In the genomic region with DNA sequence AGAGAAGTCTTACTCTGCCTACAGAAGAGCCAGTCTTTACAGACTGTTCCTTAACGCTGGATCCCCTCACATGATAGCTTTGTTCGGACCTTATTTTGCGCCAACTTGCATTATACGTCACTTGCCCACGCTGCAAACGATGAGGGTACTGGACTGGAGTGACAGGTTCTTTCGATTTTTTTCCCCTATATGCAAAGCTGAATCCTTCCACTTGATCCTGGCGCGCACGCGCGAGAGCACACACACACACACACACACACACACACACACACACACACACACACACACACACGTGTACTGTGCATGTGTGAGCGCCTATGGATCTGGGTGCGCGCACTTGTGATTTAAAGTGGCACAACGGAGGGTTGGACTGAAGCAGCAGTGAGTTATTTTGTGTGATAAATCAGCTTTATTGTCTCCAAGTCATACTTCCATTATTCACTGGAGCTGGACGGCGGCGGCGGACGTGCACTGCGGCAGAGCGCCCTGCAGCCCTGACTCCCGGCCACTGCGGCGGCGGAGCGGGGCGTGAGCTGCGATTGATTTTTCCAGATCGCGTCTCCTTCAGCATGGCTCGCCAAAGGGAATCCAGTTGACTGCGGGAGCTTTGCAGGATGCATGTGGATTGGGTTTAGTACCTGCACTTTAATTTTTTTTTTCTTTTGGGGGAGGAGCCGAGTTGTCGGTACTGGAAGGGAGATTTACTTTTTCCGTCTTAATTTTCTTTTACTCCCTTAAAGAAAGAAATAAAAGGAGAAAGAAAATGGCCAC, we compare ENCODE assay signal across 7 mouse cellular contexts. TPM values are rescaled to one million over a fixed set of nuclear protein-coding genes. Genes with fewer than 3 reads are reported as not detected.
A peak's percentile ranks its signal among the peaks of the same experiment; 100 is the strongest.
DNase-seq lines count a peak whose midpoint lies in the region; ATAC-seq and TF ChIP-seq lines count a peak whose summit lies in the region.

No protein-coding gene starts in this region.

- peak overlapping the region; percentile 79 for H3K27ac ChIP-seq in cortical plate, adult 2 months (ENCODE audit: insufficient read depth, low read length)
- peak overlapping the region; percentile 78 for H3K27ac ChIP-seq in hindbrain, embryonic 15.5 days (replicated peaks)
- peak overlapping the region; percentile 90 for H3K27ac ChIP-seq in left cerebral cortex, adult 2 months
- H3K27ac ChIP-seq in macrophage: no peak overlapping the region

- under 1% methylated on average over 38 of the region's 38 CpGs for WGBS in hindbrain, embryonic 15.5 days
- WGBS in macrophage (ENCODE audit: missing documents): 2% methylated on average over 30 of the region's 38 CpGs

- peaks cover 5% of the 10 kb centered on the region for H3K4me1 ChIP-seq in cortical plate, adult 2 months (ENCODE audit: control insufficient read depth, insufficient read depth, low read length)
- H3K4me1 ChIP-seq in hindbrain, embryonic 15.5 days (replicated peaks): peaks cover 28% of the 10 kb centered on the region

- no peak for TF ChIP-seq CTCF in cortical plate, adult 2 months (IDR thresholded peaks at IDR 0.05; ENCODE audit: extremely low read depth, insufficient read depth, low read length)
- no peak; the same call in none of the 2 replicates for TF ChIP-seq CTCF in left cerebral cortex, adult 2 months (IDR thresholded peaks at IDR 0.05)

- H3K9me3 ChIP-seq in hindbrain, embryonic 15.5 days: no peaks in the 10 kb centered on the region

- peak overlapping the region; percentile 71 for H3K4me2 ChIP-seq in hindbrain, embryonic 15.5 days

- no peaks in the 10 kb centered on the region for H3K36me3 ChIP-seq in hindbrain, embryonic 15.5 days
- no peaks in the 10 kb centered on the region for H3K36me3 ChIP-seq in macrophage (ENCODE audit: inconsistent target)

- peak; percentile 83 for DNase-seq in adrenal gland, postnatal 10 days
- peak; percentile 50 to 59 for DNase-seq in gastrocnemius, adult 8-10 months (ENCODE audit: low spot score in 2 of 2)
- DNase-seq in left cerebral cortex, adult 2 months (ENCODE audit: extremely low spot score in 1 of 2, low spot score in 2 of 2): peak; percentile 61 to 62
- DNase-seq in right cerebral cortex, postnatal 14 days: peak; percentile 67

- TF ChIP-seq POLR2A in cortical plate, adult 2 months (IDR thresholded peaks at IDR 0.05; ENCODE audit: extremely low read depth, insufficient read depth, low read length): peak; percentile 45; the same call in 1 of the 2 replicates

- intact Hi-C loops in left cerebral cortex, adult 2 months (cut with DNase I): loop anchor here (10.0 kb wide), 1 partner anchor 947 kb away; no protein-coding TSS in a partner anchor

- peak overlapping the region; percentile 52 for H3K9ac ChIP-seq in hindbrain, embryonic 15.5 days

- peak overlapping the region; percentile 84 for H3K4me3 ChIP-seq in cortical plate, adult 2 months (ENCODE audit: insufficient read depth, low read length)
- H3K4me3 ChIP-seq in hindbrain, embryonic 15.5 days: peak overlapping the region; percentile 48
- peak overlapping the region; percentile 76 for H3K4me3 ChIP-seq in left cerebral cortex, adult 2 months
- H3K4me3 ChIP-seq in macrophage (ENCODE audit: inconsistent target): peak overlapping the region; percentile 48

- no peaks in the 10 kb centered on the region for H3K79me2 ChIP-seq in macrophage (ENCODE audit: inconsistent target)

- peak; percentile 83 for ATAC-seq in hindbrain, embryonic 15.5 days (ENCODE audit: low FRiP score, low read depth)

- H3K27me3 ChIP-seq in hindbrain, embryonic 15.5 days: peaks cover 39% of the 10 kb centered on the region

RNA-seq across cellular contexts. Expression of a gene that starts 15.1 kb away (rescaled TPM):
- total RNA-seq in adrenal gland, postnatal 10 days (2021): 100 to 1,000 TPM; 212 to 228 TPM
- polyA plus RNA-seq in cortical plate, adult 2 months (2012; rRNA removed): 21.5 and 24.1 TPM in 2 replicates
- total RNA-seq in gastrocnemius, adult 8-10 months (2022): 10 to 100 TPM; 53.6 to 64.5 (median 57.1) TPM
- polyA plus RNA-seq in hindbrain, embryonic 15.5 days (2015; fragmentation: Nextera tagmentation; extraction: Ambion mirVana): 39.5 and 47.1 TPM in 2 replicates
- total RNA-seq in left cerebral cortex, adult 2 months (2021): 10 to 100 TPM; 58.1 to 62.5 TPM
- 10 to 100 TPM in 25 of 26 experiments, 1 to 10 TPM in 1; 4.6 to 39.4 (median 26.8) TPM for total RNA-seq in macrophage (2018; cell fraction: chromatin; rRNA removed)
- total RNA-seq in macrophage (2018; cell fraction: cytosol; rRNA removed): 1 to 10 TPM; 2.9 to 8.9 (median 5.9) TPM
- 10 to 100 TPM in 14 of 26 experiments, 1 to 10 TPM in 12; 1.8 to 31.4 (median 11.7) TPM for total RNA-seq in macrophage (2018; cell fraction: nucleus; rRNA removed)
- polyA plus RNA-seq in macrophage (2018): 1.9 to 2.6 TPM (median 2.4 TPM) in 3 replicates

RNA-seq across cellular contexts. Expression of a gene that starts 20.5 kb away (rescaled TPM):
- under 1 TPM; 0.48 to 0.69 TPM for total RNA-seq in adrenal gland, postnatal 10 days (2021)
- 12.7 and 14.3 TPM in 2 replicates for polyA plus RNA-seq in cortical plate, adult 2 months (2012; rRNA removed)
- total RNA-seq in gastrocnemius, adult 8-10 months (2022): not detected
- 20.2 and 23.1 TPM in 2 replicates for polyA plus RNA-seq in hindbrain, embryonic 15.5 days (2015; fragmentation: Nextera tagmentation; extraction: Ambion mirVana)
- total RNA-seq in left cerebral cortex, adult 2 months (2021): 1 to 10 TPM; 3.7 to 4.9 TPM
- total RNA-seq in macrophage (2018; cell fraction: chromatin; rRNA removed): not detected
- not detected for total RNA-seq in macrophage (2018; cell fraction: cytosol; rRNA removed)
- not detected for total RNA-seq in macrophage (2018; cell fraction: nucleus; rRNA removed)
- polyA plus RNA-seq in macrophage (2018): not detected in 3 replicates
